In the genomic region with DNA sequence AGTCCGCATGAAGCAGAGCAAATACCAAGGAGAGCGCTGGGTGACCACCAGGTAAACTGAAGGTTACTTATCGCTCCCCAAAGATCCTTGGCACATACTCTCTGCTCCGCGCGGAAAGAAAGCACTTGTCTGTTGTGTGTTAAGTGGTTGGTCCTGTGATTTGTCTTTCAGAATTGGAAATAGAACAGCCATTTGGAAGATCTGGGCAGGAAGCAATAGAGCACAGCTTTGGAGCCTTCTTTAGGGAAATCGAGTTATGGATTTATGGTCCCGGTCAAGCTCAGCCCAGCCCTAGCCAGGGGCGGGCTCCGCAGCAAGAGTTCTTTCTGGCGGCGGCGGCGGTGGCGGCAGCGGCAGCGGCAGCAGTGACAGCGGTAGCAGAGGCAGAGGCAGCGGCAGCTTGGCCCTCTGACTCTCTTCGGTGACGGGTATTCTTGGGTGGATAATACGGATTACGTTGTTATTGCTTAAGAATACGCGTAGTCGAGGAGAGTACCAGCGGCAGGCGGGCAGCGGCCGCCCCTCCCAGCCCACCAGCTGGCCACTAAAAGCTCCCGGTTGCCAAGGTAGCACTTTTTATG, we compare ENCODE assay signal across 9 mouse cellular contexts.
A peak's percentile ranks its signal among the peaks of the same experiment; 100 is the strongest.
DNase-seq lines count a peak whose midpoint lies in the region; ATAC-seq and TF ChIP-seq lines count a peak whose summit lies in the region.
"Had no signal": no experiment of that assay in that cellular context is flagged by ENCODE, and none has a peak within 500 bp of the region (broad histone marks: within the 10 kb centered on the region; RNA-seq: fewer than 3 reads in every experiment).

No protein-coding gene starts in this region.

- no peak for DNase-seq in gastrocnemius, adult 2 months
- DNase-seq in gastrocnemius, postnatal 14 days = no peak
- DNase-seq in ES-E14 (ENCODE audit: low read depth, low spot score) = no peak
- no peak for DNase-seq in spleen, postnatal 4 days (ENCODE audit: low spot score in 2 of 2)

- 2% methylated on average over 31 of the region's 31 CpGs for WGBS in embryonic facial prominence, embryonic 15.5 days
- WGBS in intestine, embryonic 16.5 days = 1% methylated on average over 31 of the region's 31 CpGs
- under 1% methylated on average over 31 of the region's 31 CpGs for WGBS in midbrain, embryonic 15.5 days

- H3K27me3 ChIP-seq in embryonic facial prominence, embryonic 15.5 days = peaks cover 61% of the 10 kb centered on the region
- peaks cover 37% of the 10 kb centered on the region for H3K27me3 ChIP-seq in intestine, embryonic 16.5 days (replicated peaks; ENCODE audit: control insufficient read depth, insufficient read depth, low read length)
- no peaks in the 10 kb centered on the region for H3K27me3 ChIP-seq in midbrain, embryonic 15.5 days (replicated peaks)
- H3K27me3 ChIP-seq: CH12.LX had no signal

- no peak overlapping the region for H3K27ac ChIP-seq in gastrocnemius, adult 2 months
- H3K27ac ChIP-seq in ES-E14 (ENCODE audit: insufficient read depth, low read depth, low read length, poor library complexity, severe bottlenecking) = no peak overlapping the region
- H3K27ac ChIP-seq in embryonic facial prominence, embryonic 15.5 days (replicated peaks) = no peak overlapping the region
- no peak overlapping the region for H3K27ac ChIP-seq in intestine, embryonic 16.5 days (ENCODE audit: low read length)
- peak overlapping the region; percentile 86 for H3K27ac ChIP-seq in midbrain, embryonic 15.5 days

- TF ChIP-seq CTCF in gastrocnemius, adult 2 months (IDR thresholded peaks at IDR 0.05) = no peak

- H3K4me3 ChIP-seq in gastrocnemius, adult 2 months = peak overlapping the region; percentile 70
- peak overlapping the region; percentile 29 to 55; a peak in 3 of 4 replicates for H3K4me3 ChIP-seq in ES-E14 (ENCODE audit: insufficient read depth in 1 of 2, low read depth in 1 of 2, low read length in 2 of 2, poor library complexity in 1 of 2, severe bottlenecking in 1 of 2)
- peak overlapping the region; percentile 47 for H3K4me3 ChIP-seq in embryonic facial prominence, embryonic 15.5 days (replicated peaks)
- H3K4me3 ChIP-seq in intestine, embryonic 16.5 days (ENCODE audit: low read length) = peak overlapping the region; percentile 54
- peak overlapping the region; percentile 69 for H3K4me3 ChIP-seq in midbrain, embryonic 15.5 days

- 0 out of 2 replicates have a peak, but pooled peaks have one; percentile 36 for ATAC-seq in embryonic facial prominence, embryonic 15.5 days (ENCODE audit: insufficient number of reproducible peaks, low FRiP score, low TSS enrichment, low read depth)
- no peak for ATAC-seq in intestine, embryonic 16.5 days
- ATAC-seq in midbrain, embryonic 15.5 days (replicated peaks) = no peak
- no peak for ATAC-seq in erythroid progenitor cell, adult 5-6 weeks (replicated peaks; ENCODE audit: low FRiP score, poor library complexity, severe bottlenecking)

- H3K36me3 ChIP-seq in ES-E14 (ENCODE audit: control insufficient read depth, insufficient read depth, low read length, poor library complexity, severe bottlenecking) = no peaks in the 10 kb centered on the region
- no peaks in the 10 kb centered on the region for H3K36me3 ChIP-seq in embryonic facial prominence, embryonic 15.5 days
- H3K36me3 ChIP-seq in intestine, embryonic 16.5 days (ENCODE audit: control insufficient read depth, insufficient read depth, low read length) = no peaks in the 10 kb centered on the region
- H3K36me3 ChIP-seq in midbrain, embryonic 15.5 days (replicated peaks) = no peaks in the 10 kb centered on the region

- peak overlapping the region; percentile 86 for H3K4me2 ChIP-seq in embryonic facial prominence, embryonic 15.5 days (replicated peaks)
- H3K4me2 ChIP-seq in intestine, embryonic 16.5 days (ENCODE audit: low read depth, low read length) = peak overlapping the region; percentile 80
- H3K4me2 ChIP-seq in midbrain, embryonic 15.5 days = peak overlapping the region; percentile 96

- in situ Hi-C loops in ES-E14 (cut with MboI; ENCODE audit: low sequenced_read_pairs in 2 of 2, unreplicated experiment in 2 of 2) = no loop called here

- no peak overlapping the region for H3K9ac ChIP-seq in ES-E14 (ENCODE audit: insufficient read depth, low read depth, low read length, poor library complexity, severe bottlenecking)
- H3K9ac ChIP-seq in embryonic facial prominence, embryonic 15.5 days = no peak overlapping the region
- peak overlapping the region; percentile 43; the same call in 1 of the 2 replicates for H3K9ac ChIP-seq in intestine, embryonic 16.5 days (ENCODE audit: low read depth, low read length)
- peak overlapping the region; percentile 63 for H3K9ac ChIP-seq in midbrain, embryonic 15.5 days

- intact Hi-C loops in gastrocnemius, adult 2 months (cut with DNase I) = no loop called here
- intact Hi-C loops in gastrocnemius, postnatal 14 days (cut with DNase I; ENCODE audit: low total_unique reads) = no loop called here

- 0 out of 4 replicates have a peak, but pooled peaks cover 0 to 3% of the 10 kb centered on the region in 2 experiments for H3K4me1 ChIP-seq in ES-E14 (ENCODE audit: control insufficient read depth in 2 of 2, insufficient read depth in 2 of 2, low read length in 2 of 2, poor library complexity in 1 of 2)
- peaks cover 21% of the 10 kb centered on the region for H3K4me1 ChIP-seq in embryonic facial prominence, embryonic 15.5 days
- peaks cover 8% of the 10 kb centered on the region; the same call in 1 of the 2 replicates for H3K4me1 ChIP-seq in intestine, embryonic 16.5 days (ENCODE audit: control insufficient read depth, insufficient read depth, low read length)
- peaks cover 13% of the 10 kb centered on the region for H3K4me1 ChIP-seq in midbrain, embryonic 15.5 days

- no peaks in the 10 kb centered on the region for H3K9me3 ChIP-seq in ES-E14 (ENCODE audit: control insufficient read depth, insufficient read depth, low read depth, low read length)
- no peaks in the 10 kb centered on the region for H3K9me3 ChIP-seq in embryonic facial prominence, embryonic 15.5 days (replicated peaks)
- H3K9me3 ChIP-seq in intestine, embryonic 16.5 days (ENCODE audit: control insufficient read depth, low read length) = no peaks in the 10 kb centered on the region
- no peaks in the 10 kb centered on the region for H3K9me3 ChIP-seq in midbrain, embryonic 15.5 days

TF ChIP-seq in ES-E14, 5 proteins besides CTCF, POLR2A, EP300 and RAD21:
- TF ChIP-seq ZNF384 (IDR thresholded peaks at IDR 0.05; ENCODE audit: low read depth, low read length) (no peak), ZC3H11A (IDR thresholded peaks at IDR 0.05; ENCODE audit: borderline replicate concordance, low read depth, low read length) (no peak), CHD2 (IDR thresholded peaks at IDR 0.05; ENCODE audit: low read depth, low read length) (no peak), HCFC1 (IDR thresholded peaks at IDR 0.05; ENCODE audit: borderline replicate concordance, insufficient read depth, low read length) (no peak), MAFK (IDR thresholded peaks at IDR 0.05; ENCODE audit: insufficient read depth, low read depth, low read length) (no peak)

Comparison
In these comparisons a context has a peak if more than half of its experiments do, and no peak if none do; other contexts are left out.
1. H3K9ac ChIP-seq: peak in intestine, embryonic 16.5 days (single experiment) and midbrain, embryonic 15.5 days (single experiment); none in ES-E14 (single experiment) and embryonic facial prominence, embryonic 15.5 days (single experiment).
2. Peak in every context shown above with its lines, with median percentiles within 50 percentile points of each other: H3K4me3 ChIP-seq and H3K4me2 ChIP-seq.